Mouse (Mus musculus): ENCODE data around the gene Ap3d1. TPM values are rescaled to one million over a fixed set of nuclear protein-coding genes. Genes with fewer than 3 reads are reported as not detected.

The Ap3d1 gene
- polyA plus RNA-seq, 1 experiment from 2014 or later, result 99.5 TPM

DNA sequence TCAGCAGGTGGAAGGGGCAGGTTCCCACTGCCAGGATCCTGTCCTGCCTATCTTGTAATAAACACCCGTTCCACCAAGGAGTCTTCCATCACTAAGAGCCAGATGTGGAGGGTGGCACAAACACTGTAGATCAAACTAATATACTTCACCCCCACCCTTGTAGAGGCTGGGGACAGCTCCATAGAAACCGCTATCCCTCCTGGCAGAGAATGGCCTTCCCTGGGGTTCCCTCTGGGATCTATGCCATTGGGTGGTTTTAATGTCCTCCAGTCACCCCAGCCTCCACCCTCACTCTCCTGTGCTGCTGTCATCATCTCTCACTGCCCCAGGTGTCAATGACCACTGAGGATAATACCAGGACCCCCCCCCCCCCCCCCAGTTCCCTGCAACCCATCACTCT lies 71.5 kb downstream of the Ap3d1 start:
- Histone ChIP-seq H3K27me3 (ENCODE audit: control insufficient read depth, insufficient read depth, low read depth, low read length) (no peaks in the 10 kb centered on the region), H3K36me3 (ENCODE audit: control insufficient read depth, insufficient read depth, low read length) (peaks cover 45% of the 10 kb centered on the region), H3K4me3 (ENCODE audit: low read depth, low read length) (no peak overlapping the region), H3K9ac (ENCODE audit: low read depth, low read length) (0 out of 2 replicates have a peak overlapping the region, but pooled peaks have one; percentile 26), H3K9me3 (replicated peaks; ENCODE audit: control insufficient read depth, low read length, poor library complexity, severe bottlenecking) (no peaks in the 10 kb centered on the region), H3K4me2 (ENCODE audit: low read length) (no peak overlapping the region), H3K4me1 (ENCODE audit: control insufficient read depth, insufficient read depth, low read length) (peaks cover 27% of the 10 kb centered on the region), H3K27ac (ENCODE audit: low read length) (no peak overlapping the region)
- 87% methylated on average over 2 of the region's 2 CpGs for WGBS
- ATAC-seq, result no peak

DNA sequence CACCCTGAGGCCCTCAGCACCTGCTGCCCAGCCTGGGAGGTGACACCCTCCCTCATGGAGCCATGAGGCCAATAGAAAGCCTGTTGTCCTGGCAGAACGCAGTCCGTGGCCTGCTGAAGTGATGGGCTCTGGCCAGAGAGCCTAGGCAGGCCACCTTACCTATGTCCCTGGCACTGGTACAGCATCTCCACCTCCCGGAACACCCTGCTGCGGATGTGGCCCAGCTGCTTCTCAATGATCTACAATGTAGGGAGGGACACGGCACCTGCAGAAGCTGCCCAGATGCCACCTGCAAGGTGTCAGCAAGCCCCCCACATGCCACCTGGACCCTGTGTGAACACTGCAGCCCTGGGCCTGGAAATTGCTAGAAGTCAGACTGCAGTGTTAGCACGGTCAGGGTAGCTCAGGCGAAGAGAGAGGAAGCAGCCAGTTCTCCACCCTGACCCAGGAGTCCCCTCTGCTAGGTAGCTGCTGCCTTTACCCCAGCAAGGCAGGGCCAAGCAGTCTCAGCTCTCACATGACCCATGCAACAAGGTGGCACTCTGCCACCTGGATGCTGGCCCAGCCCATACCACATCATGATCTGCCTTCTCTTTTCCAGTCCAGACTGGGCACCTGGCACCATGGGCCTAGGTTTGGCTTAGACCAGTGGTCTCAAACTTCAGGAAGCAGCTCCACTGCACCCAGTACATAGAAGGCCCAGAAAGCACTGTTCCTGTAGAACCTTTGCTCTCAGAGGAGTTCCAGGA lies 72.2 kb downstream of the Ap3d1 start:
- H3K9me3 ChIP-seq (replicated peaks; ENCODE audit: control insufficient read depth, low read length, poor library complexity, severe bottlenecking), result no peaks in the 10 kb centered on the region
- H3K36me3 ChIP-seq (ENCODE audit: control insufficient read depth, insufficient read depth, low read length), result peaks cover 45% of the 10 kb centered on the region
- H3K4me2 ChIP-seq (ENCODE audit: low read length), result no peak overlapping the region
- no peaks in the 10 kb centered on the region for H3K27me3 ChIP-seq (ENCODE audit: control insufficient read depth, insufficient read depth, low read depth, low read length)
- H3K27ac ChIP-seq (ENCODE audit: low read length), result no peak overlapping the region
- no peak overlapping the region for H3K4me3 ChIP-seq (ENCODE audit: low read depth, low read length)
- 0 out of 2 replicates have a peak overlapping the region, but pooled peaks have one; percentile 26 for H3K9ac ChIP-seq (ENCODE audit: low read depth, low read length)
- WGBS, result 96% methylated on average over 7 of the region's 7 CpGs
- peaks cover 23% of the 10 kb centered on the region for H3K4me1 ChIP-seq (ENCODE audit: control insufficient read depth, insufficient read depth, low read length)
- no peak for ATAC-seq

GRCm38 (mm10) chr10:80669018-80669417 lies 73.0 kb downstream of the Ap3d1 start:
- H3K36me3 ChIP-seq (ENCODE audit: control insufficient read depth, insufficient read depth, low read length), result peaks cover 45% of the 10 kb centered on the region
- H3K4me2 ChIP-seq (ENCODE audit: low read length), result no peak overlapping the region
- ATAC-seq, result no peak
- H3K9me3 ChIP-seq (replicated peaks; ENCODE audit: control insufficient read depth, low read length, poor library complexity, severe bottlenecking), result no peaks in the 10 kb centered on the region
- no peak overlapping the region for H3K4me3 ChIP-seq (ENCODE audit: low read depth, low read length)
- H3K27ac ChIP-seq (ENCODE audit: low read length), result no peak overlapping the region
- peaks cover 14% of the 10 kb centered on the region for H3K4me1 ChIP-seq (ENCODE audit: control insufficient read depth, insufficient read depth, low read length)
- 93% methylated on average over 12 of the region's 12 CpGs for WGBS
- no peak overlapping the region for H3K9ac ChIP-seq (ENCODE audit: low read depth, low read length)
- H3K27me3 ChIP-seq (ENCODE audit: control insufficient read depth, insufficient read depth, low read depth, low read length), result no peaks in the 10 kb centered on the region

DNA sequence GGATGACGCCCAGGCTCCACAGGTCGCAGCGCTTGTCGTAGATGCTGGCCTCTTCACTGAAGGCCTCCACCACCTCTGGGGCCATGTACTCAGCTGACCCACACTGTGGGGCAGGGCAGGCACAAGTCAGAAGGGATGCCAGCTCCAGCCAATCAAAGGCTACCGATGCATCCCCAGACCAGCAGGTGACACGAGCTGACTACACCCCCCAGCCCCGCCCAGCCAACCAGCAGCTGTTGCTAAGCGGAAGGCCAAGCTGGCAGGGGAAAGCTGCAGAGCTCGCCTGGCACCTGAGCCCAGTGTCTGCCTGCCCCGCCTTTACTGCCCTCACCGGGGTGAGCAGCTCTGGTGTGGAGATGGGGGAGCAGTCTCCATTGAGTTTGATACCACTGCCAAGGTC lies 73.5 kb downstream of the Ap3d1 start:
- H3K9me3 ChIP-seq (replicated peaks; ENCODE audit: control insufficient read depth, low read length, poor library complexity, severe bottlenecking), result no peaks in the 10 kb centered on the region
- peaks cover 45% of the 10 kb centered on the region for H3K36me3 ChIP-seq (ENCODE audit: control insufficient read depth, insufficient read depth, low read length)
- 88% methylated on average over 11 of the region's 11 CpGs for WGBS
- H3K4me1 ChIP-seq (ENCODE audit: control insufficient read depth, insufficient read depth, low read length), result peaks cover 10% of the 10 kb centered on the region
- no peak overlapping the region for H3K9ac ChIP-seq (ENCODE audit: low read depth, low read length)
- no peak overlapping the region for H3K4me2 ChIP-seq (ENCODE audit: low read length)
- H3K27me3 ChIP-seq (ENCODE audit: control insufficient read depth, insufficient read depth, low read depth, low read length), result no peaks in the 10 kb centered on the region
- no peak overlapping the region for H3K27ac ChIP-seq (ENCODE audit: low read length)
- no peak overlapping the region for H3K4me3 ChIP-seq (ENCODE audit: low read depth, low read length)
- ATAC-seq, result no peak

DNA sequence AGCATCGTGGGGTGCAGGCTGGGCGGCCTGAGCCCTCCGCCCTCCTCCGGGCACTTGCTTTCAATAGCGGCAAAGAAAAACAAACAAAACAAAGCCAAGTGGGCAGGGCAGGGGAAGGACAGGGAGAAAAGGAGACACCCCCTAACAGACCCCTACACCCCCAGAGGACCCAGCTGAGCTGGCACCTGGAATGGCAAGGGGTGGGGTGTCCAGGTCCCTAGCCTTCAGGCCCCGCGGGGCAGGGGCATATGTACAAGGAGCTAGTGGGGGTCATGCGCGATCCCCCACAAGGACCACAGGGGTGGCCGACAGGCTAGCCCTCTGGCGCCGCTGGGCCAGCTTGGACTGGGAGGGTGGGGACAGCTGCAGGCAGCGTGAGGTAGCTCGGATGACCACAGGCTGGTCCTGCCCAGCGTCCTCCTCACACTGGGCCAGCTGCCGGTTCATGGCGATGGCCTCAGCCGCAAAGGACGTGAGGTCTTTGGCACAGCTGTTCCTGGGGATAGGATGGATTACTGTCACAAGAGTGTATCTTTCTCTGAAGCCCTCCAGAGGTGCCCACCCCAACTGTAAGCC lies 75.1 kb downstream of the Ap3d1 start:
- Histone ChIP-seq H3K9me3 (replicated peaks; ENCODE audit: control insufficient read depth, low read length, poor library complexity, severe bottlenecking) (no peaks in the 10 kb centered on the region), H3K27me3 (ENCODE audit: control insufficient read depth, insufficient read depth, low read depth, low read length) (no peaks in the 10 kb centered on the region), H3K9ac (ENCODE audit: low read depth, low read length) (no peak overlapping the region), H3K4me1 (ENCODE audit: control insufficient read depth, insufficient read depth, low read length) (no peaks in the 10 kb centered on the region), H3K27ac (ENCODE audit: low read length) (no peak overlapping the region), H3K4me2 (ENCODE audit: low read length) (no peak overlapping the region), H3K36me3 (ENCODE audit: control insufficient read depth, insufficient read depth, low read length) (peaks cover 45% of the 10 kb centered on the region), H3K4me3 (ENCODE audit: low read depth, low read length) (no peak overlapping the region)
- WGBS, result 87% methylated on average over 19 of the region's 19 CpGs
- no peak for ATAC-seq

DNA sequence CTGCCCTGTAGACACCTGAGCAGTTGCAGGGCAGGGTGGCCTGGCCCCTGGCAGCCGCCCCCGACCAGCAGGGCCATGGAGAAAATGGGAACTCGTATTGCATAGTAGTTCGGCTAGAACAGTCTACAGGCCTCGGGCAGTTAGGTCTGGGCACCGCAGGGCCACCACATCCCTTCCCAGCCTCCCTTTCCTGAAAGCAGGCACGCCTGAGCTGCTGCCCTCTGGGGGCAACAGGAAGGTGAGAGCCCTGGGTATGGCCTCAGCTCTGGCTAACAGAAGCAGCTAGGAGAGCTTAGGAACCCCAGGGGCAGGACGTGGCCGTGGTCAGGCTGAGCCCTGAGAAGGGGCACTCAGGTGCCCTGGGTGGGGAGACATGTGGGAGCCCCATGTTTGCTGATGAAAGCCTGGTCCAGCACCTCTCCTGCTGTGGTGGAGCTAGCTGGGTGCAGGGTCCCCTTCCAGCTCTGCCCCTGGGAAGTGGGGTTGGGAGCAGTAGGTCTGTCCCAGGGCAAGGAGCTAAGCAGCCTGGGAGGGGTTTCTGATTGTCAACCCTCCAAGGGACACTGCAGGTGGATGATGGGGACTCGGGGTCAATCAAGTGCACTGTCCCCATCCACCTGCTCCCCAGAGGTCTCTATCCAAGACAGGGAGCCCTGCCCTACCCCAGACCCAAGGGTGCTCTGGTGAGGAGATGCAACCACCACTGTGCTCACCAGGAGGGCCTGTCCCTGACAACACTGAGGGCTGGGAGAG lies 75.9 kb downstream of the Ap3d1 start:
- peaks cover 42% of the 10 kb centered on the region for H3K36me3 ChIP-seq (ENCODE audit: control insufficient read depth, insufficient read depth, low read length)
- no peak overlapping the region for H3K4me3 ChIP-seq (ENCODE audit: low read depth, low read length)
- no peak for ATAC-seq
- no peaks in the 10 kb centered on the region for H3K27me3 ChIP-seq (ENCODE audit: control insufficient read depth, insufficient read depth, low read depth, low read length)
- H3K9ac ChIP-seq (ENCODE audit: low read depth, low read length), result peak overlapping the region; percentile 30; the same call in 1 of the 2 replicates
- H3K27ac ChIP-seq (ENCODE audit: low read length), result no peak overlapping the region
- no peaks in the 10 kb centered on the region for H3K9me3 ChIP-seq (replicated peaks; ENCODE audit: control insufficient read depth, low read length, poor library complexity, severe bottlenecking)
- H3K4me1 ChIP-seq (ENCODE audit: control insufficient read depth, insufficient read depth, low read length), result no peaks in the 10 kb centered on the region
- WGBS, result 76% methylated on average over 10 of the region's 10 CpGs
- no peak overlapping the region for H3K4me2 ChIP-seq (ENCODE audit: low read length)

- peaks cover 37% of the 10 kb centered on the region for H3K36me3 ChIP-seq (ENCODE audit: control insufficient read depth, insufficient read depth, low read length)
- no peak for ATAC-seq
- no peaks in the 10 kb centered on the region for H3K9me3 ChIP-seq (replicated peaks; ENCODE audit: control insufficient read depth, low read length, poor library complexity, severe bottlenecking)
- H3K4me2 ChIP-seq (ENCODE audit: low read length), result no peak overlapping the region
- H3K27me3 ChIP-seq (ENCODE audit: control insufficient read depth, insufficient read depth, low read depth, low read length), result no peaks in the 10 kb centered on the region
- H3K27ac ChIP-seq (ENCODE audit: low read length), result no peak overlapping the region
- H3K9ac ChIP-seq (ENCODE audit: low read depth, low read length), result no peak overlapping the region
- H3K4me1 ChIP-seq (ENCODE audit: control insufficient read depth, insufficient read depth, low read length), result no peaks in the 10 kb centered on the region
- 78% methylated on average over 4 of the region's 4 CpGs for WGBS
- H3K4me3 ChIP-seq (ENCODE audit: low read depth, low read length), result no peak overlapping the region
Measured at GRCm38 (mm10) chr10:80665459-80665858, 76.6 kb downstream of the Ap3d1 start.

DNA sequence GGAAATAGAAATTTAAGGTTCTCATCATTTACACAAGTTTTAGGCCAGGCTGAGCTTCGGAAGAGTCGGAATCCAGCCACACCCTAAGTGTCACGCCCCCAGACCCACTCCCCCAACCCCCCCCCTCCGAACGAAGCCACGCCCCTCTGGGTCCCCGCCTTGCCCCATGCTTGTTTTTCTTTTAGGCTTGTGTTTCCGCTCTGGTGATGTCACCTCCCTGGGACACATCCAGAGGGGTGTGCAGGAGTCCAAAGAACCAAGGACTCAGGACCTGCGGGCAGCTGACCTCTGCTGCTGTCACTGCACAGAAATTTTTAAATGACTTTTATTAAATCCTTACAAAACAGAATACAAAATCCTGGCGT lies 77.1 kb downstream of the Ap3d1 start:
- no peak overlapping the region for H3K27ac ChIP-seq (ENCODE audit: low read length)
- H3K9ac ChIP-seq (ENCODE audit: low read depth, low read length), result no peak overlapping the region
- H3K36me3 ChIP-seq (ENCODE audit: control insufficient read depth, insufficient read depth, low read length), result peaks cover 33% of the 10 kb centered on the region
- H3K9me3 ChIP-seq (replicated peaks; ENCODE audit: control insufficient read depth, low read length, poor library complexity, severe bottlenecking), result no peaks in the 10 kb centered on the region
- no peaks in the 10 kb centered on the region for H3K4me1 ChIP-seq (ENCODE audit: control insufficient read depth, insufficient read depth, low read length)
- H3K27me3 ChIP-seq (ENCODE audit: control insufficient read depth, insufficient read depth, low read depth, low read length), result no peaks in the 10 kb centered on the region
- WGBS, result 19% methylated on average over 10 of the region's 10 CpGs
- H3K4me2 ChIP-seq (ENCODE audit: low read length), result no peak overlapping the region
- no peak overlapping the region for H3K4me3 ChIP-seq (ENCODE audit: low read depth, low read length)
- no peak for ATAC-seq

Data from midbrain, embryonic 16.5 days (tissue).